Mouse (Mus musculus) frontal cortex, adult 2 months (tissue): ENCODE measurements around the gene Gstm1. TPM values are rescaled to one million over a fixed set of nuclear protein-coding genes. Genes with fewer than 3 reads are reported as not detected.
"Not testable (repeated sequence)": the region's sequence is repeated elsewhere in the genome, so short reads cannot be mapped to it uniquely, and the experiment has no call there.

Experiments used
- DNase-seq, 2 experiments: peaks; one replicate each; pipeline ENCODE4 v3.0.0; 2022; ENCODE audit warnings: low spot score in 1 of 2; ENCODE audit errors: extremely low spot score in 1 of 2
- polyA plus RNA-seq: library from polyadenylated mRNA; depleted of rRNA; stranded (reverse); fragments of >200 nt; gene quantifications from 2 replicates; pipeline ENCODE4 v1.2.3, GENCODE M21; 2012; rRNA removed

Gene Gstm1
- polyA plus RNA-seq, 1 experiment, result 345 TPM

GRCm38 (mm10) chr3:107971101-107971500, 46.7 kb downstream of the Gstm1 start:
- DNase-seq, result not testable (repeated sequence)

- no peak for DNase-seq
These were observed 48.9 kb downstream of the Gstm1 start, which contains the start of gene Gstm3 for GRCm38 (mm10) chr3:107968724-107969395. TSS of gene Gstm3 (minus strand) at chr3:107969283.

- no peak for DNase-seq
These were observed 51.1 kb downstream of the Gstm1 start for GRCm38 (mm10) chr3:107966631-107967030.

- DNase-seq, result no peak
These were observed 52.2 kb downstream of the Gstm1 start for GRCm38 (mm10) chr3:107965592-107965991.

- DNase-seq, result no peak
These were observed 53.0 kb downstream of the Gstm1 start for GRCm38 (mm10) chr3:107964656-107965308.

GRCm38 (mm10) chr3:107964026-107964425, 53.7 kb downstream of the Gstm1 start:
- no peak for DNase-seq

Other genes with a start within 250 kb of the Gstm1 start
- gene Eps8l3, start 140.7 kb downstream of the Gstm1 start, polyA plus RNA-seq, result not detected in 2 replicates
- 366 and 387 TPM in 2 replicates for gene Gstm5, start 122.2 kb downstream of the Gstm1 start, polyA plus RNA-seq
- 35.1 and 38.0 TPM in 2 replicates for gene Gstm7, start 86.2 kb downstream of the Gstm1 start, polyA plus RNA-seq
- gene Gstm6, start 74.2 kb downstream of the Gstm1 start, polyA plus RNA-seq, result 8.5 and 10.0 TPM in 2 replicates
- gene Gstm3, start 48.7 kb downstream of the Gstm1 start, polyA plus RNA-seq, result not detected in 2 replicates
- gene Gstm2, start 31.5 kb downstream of the Gstm1 start, polyA plus RNA-seq, result 6.3 and 8.0 TPM in 2 replicates
- 12.7 and 15.0 TPM in 2 replicates for gene Gstm4, start 26.9 kb upstream of the Gstm1 start, polyA plus RNA-seq
- gene Ampd2, start 68.7 kb upstream of the Gstm1 start, polyA plus RNA-seq, result 188 and 230 TPM in 2 replicates
- 0.53 and 0.58 TPM in 2 replicates for gene Gnat2, start 74.8 kb upstream of the Gstm1 start, polyA plus RNA-seq
- 37.3 and 37.5 TPM in 2 replicates for gene Gnai3, start 128.2 kb upstream of the Gstm1 start, polyA plus RNA-seq
- 15.0 and 15.1 TPM in 2 replicates for gene Gpr61, start 136.9 kb upstream of the Gstm1 start, polyA plus RNA-seq
- 62.1 and 62.6 TPM in 2 replicates for gene Amigo1, start 168.4 kb upstream of the Gstm1 start, polyA plus RNA-seq
- 19.1 and 19.3 TPM in 2 replicates for gene Cyb561d1, start 183.2 kb upstream of the Gstm1 start, polyA plus RNA-seq
- 42.7 and 44.0 TPM in 2 replicates for gene Atxn7l2, start 193.0 kb upstream of the Gstm1 start, polyA plus RNA-seq
- 1.8 and 1.9 TPM in 2 replicates for gene Sypl2, start 208.7 kb upstream of the Gstm1 start, polyA plus RNA-seq
- gene Psma5, start 239.0 kb upstream of the Gstm1 start, polyA plus RNA-seq, result 98.0 and 117 TPM in 2 replicates